Mouse (Mus musculus) kidney, postnatal 0 days (tissue): ENCODE measurements around the gene Kif26a. TPM values are rescaled to one million over a fixed set of nuclear protein-coding genes. Genes with fewer than 3 reads are reported as not detected.

Source experiments
- ATAC-seq: fragments of 200-750 bp; cut with Nextera tagmentation; replicated peaks from 2 replicates; pipeline ENCODE4 v1.8.0; 2017; ENCODE audit warnings: low read depth, moderate number of reproducible peaks, moderate TSS enrichment, moderate library complexity; ENCODE audit not compliant: low FRiP score
- DNase-seq: peaks from one replicate; pipeline ENCODE4 v3.0.0-alpha.2; 2016; ENCODE audit warnings: low spot score
- H3K27ac ChIP-seq: fragments of 300-500 bp; sonication (generic); 2 replicates; pipeline ENCODE4 v1.5.1; 2014; ENCODE audit warnings: mild to moderate bottlenecking
- H3K27me3 ChIP-seq: fragments of 300-500 bp; sonication (generic); 2 replicates; pipeline ENCODE4 v1.6.1; 2014; ENCODE audit warnings: low read length, mixed read lengths; ENCODE audit not compliant: insufficient read depth
- H3K36me3 ChIP-seq: fragments of 300-500 bp; sonication (generic); 2 replicates; pipeline ENCODE4 v1.6.1; 2014; ENCODE audit warnings: low read length, mixed read lengths; ENCODE audit not compliant: insufficient read depth
- H3K4me1 ChIP-seq: fragments of 300-500 bp; sonication (generic); replicated peaks from 2 replicates; pipeline ENCODE4 v1.6.1; 2014; ENCODE audit warnings: antibody characterized with exemption, low read length, mixed read lengths; ENCODE audit not compliant: insufficient read depth
- H3K4me2 ChIP-seq: fragments of 300-500 bp; sonication (generic); 2 replicates; pipeline ENCODE4 v1.6.1; 2014; ENCODE audit warnings: mild to moderate bottlenecking, low read length, moderate library complexity, mixed read lengths
- H3K4me3 ChIP-seq: fragments of 300-500 bp; sonication (generic); replicated peaks from 2 replicates; pipeline ENCODE4 v1.5.1; 2014; ENCODE audit warnings: low read depth, low read length
- H3K9ac ChIP-seq: fragments of 300-500 bp; sonication (generic); 2 replicates; pipeline ENCODE4 v1.6.1; 2014; ENCODE audit warnings: low read depth, low read length
- H3K9me3 ChIP-seq: fragments of 300-500 bp; sonication (generic); replicated peaks from 2 replicates; pipeline ENCODE4 v1.6.1; 2016; ENCODE audit warnings: low read length, inconsistent platforms, mixed read lengths
- CTCF ChIP-seq: IDR thresholded peaks from 2 replicates; pipeline ENCODE4 v1.5.1; 2016; ENCODE audit warnings: antibody characterized with exemption, low read depth, mild to moderate bottlenecking, moderate library complexity
- WGBS: fragments of 180-500 bp; shearing (Covaris S2); extraction: QIAGEN DNeasy Blood & Tissue Kit; methylation state at CpG from one replicate; pipeline ENCODE4 v1.1.7; 2014; 5-methylcytosine and 5-hydroxymethylcytosine counted together
- polyA plus RNA-seq: library from polyadenylated mRNA; unstranded; fragments of >200 nt; fragmentation: Nextera tagmentation; extraction: Ambion mirVana; gene quantifications from 2 replicates; pipeline ENCODE4 v1.2.1, GENCODE M21; 2015

Gene Kif26a
- polyA plus RNA-seq, 1 experiment from 2014 or later: 2.2 TPM

DNA sequence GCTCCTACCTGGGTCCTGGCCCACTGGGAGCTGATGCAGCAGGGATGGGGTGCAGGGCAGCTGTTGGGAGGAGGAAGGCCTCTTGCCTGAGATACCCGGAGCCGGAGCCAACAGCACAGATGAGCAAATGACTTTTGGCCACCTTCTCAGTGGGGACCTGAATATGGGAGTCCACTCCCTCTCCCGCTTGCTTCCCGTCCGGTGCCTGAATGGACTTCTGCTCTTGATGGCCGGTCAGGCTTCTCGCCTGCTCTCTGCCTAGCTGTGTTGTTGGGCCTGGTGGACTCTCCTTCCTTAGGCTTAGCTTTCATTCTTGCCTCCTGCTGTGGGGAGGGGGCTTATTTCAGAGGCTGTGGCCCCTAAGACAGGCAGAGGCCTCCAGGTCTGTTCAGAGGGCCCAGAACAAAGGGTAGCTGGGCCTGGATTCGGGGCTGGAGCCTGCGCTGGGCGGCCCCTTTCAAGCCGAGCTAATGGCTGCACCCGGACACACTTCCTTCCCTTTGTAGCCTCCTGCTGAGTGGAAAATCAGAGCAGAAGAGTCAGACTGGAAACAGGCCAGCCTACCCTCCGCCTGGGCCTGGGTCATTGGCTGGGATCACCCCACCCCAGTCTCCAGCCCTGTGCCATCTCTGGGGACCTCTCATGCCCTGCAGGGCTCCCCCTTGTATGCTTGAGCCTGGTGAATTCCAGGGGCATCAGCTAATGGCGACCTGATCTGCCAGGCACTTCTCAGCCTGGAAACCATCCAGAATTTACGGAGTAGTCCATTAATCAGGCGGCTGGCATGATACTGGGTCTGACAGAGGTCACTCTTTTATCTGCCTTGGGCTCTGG, 9.4 kb downstream of the Kif26a start:
- 53% methylated on average over 16 of the region's 16 CpGs for WGBS
- TF ChIP-seq CTCF: no peak

DNA sequence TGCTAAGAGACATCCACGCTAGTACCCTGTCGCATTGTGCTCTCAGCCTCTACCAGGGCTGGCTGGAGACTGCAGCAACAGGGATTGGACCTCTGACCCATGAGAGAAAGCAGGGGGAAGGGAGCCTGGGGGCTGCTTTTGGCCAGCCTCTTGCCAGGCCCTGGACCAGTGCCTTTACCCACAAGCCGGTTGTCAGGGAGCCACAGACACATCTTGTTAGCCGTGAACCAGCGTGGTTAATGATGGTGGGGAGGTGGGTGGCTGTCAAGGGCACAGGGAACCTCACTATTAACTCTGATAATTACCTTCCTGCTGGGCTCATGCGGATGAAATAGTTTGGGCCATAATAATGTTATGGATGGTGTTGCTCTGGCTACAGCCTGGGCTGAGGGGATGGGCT, 10.8 kb downstream of the Kif26a start:
- Histone ChIP-seq H3K9me3 (no peaks in the 10 kb centered on the region), H3K4me2 (no peak overlapping the region), H3K4me3 (no peak overlapping the region), H3K27me3 (no peaks in the 10 kb centered on the region), H3K36me3 (no peaks in the 10 kb centered on the region), H3K27ac (no peak overlapping the region), H3K4me1 (no peaks in the 10 kb centered on the region), H3K9ac (no peak overlapping the region)
- 88% methylated on average over 6 of the region's 6 CpGs for WGBS
- no peak for ATAC-seq
- no peak for TF ChIP-seq CTCF
- DNase-seq: no peak

More for the DNA sequence above, 9.4 kb downstream of the Kif26a start:
- Histone ChIP-seq H3K4me2 (no peak overlapping the region), H3K4me3 (no peak overlapping the region), H3K9ac (no peak overlapping the region), H3K27ac (peak overlapping the region; percentile 79), H3K36me3 (no peaks in the 10 kb centered on the region), H3K4me1 (no peaks in the 10 kb centered on the region), H3K9me3 (no peaks in the 10 kb centered on the region), H3K27me3 (no peaks in the 10 kb centered on the region)
- ATAC-seq (no peak), DNase-seq (peak; percentile 38)

GRCm38 (mm10) chr12:112158246-112158645, 12.2 kb downstream of the Kif26a start:
- no peak for DNase-seq
- no peaks in the 10 kb centered on the region for H3K36me3 ChIP-seq
- no peak overlapping the region for H3K4me3 ChIP-seq
- H3K27me3 ChIP-seq: no peaks in the 10 kb centered on the region
- no peaks in the 10 kb centered on the region for H3K4me1 ChIP-seq
- H3K4me2 ChIP-seq: no peak overlapping the region
- H3K9ac ChIP-seq: no peak overlapping the region
- H3K9me3 ChIP-seq: no peaks in the 10 kb centered on the region
- H3K27ac ChIP-seq: no peak overlapping the region
- TF ChIP-seq CTCF: no peak
- WGBS: 49% methylated on average over 8 of the region's 8 CpGs
- ATAC-seq: peak; percentile 47

DNA sequence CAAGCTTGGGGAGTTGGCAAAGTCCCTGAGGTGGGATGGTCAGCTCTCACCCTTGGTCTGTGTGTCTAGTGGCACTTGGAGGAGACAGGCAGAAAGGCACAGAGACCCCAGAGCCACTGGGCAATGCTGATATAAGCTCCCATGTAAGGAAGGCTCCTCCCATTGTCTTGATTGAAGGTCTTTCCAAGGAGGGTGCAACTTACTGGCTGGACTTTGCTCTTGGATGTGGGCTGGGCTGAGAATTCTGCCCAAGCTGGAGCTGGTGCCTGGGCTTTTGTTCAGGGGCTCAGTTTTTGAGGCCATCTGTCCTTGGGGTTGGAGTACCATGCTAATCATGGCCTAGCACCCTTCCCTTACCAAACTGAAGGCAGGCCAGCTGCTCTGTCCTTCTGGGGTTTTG, 12.8 kb downstream of the Kif26a start:
- Histone ChIP-seq H3K27me3 (no peaks in the 10 kb centered on the region), H3K9ac (no peak overlapping the region), H3K4me1 (no peaks in the 10 kb centered on the region), H3K36me3 (no peaks in the 10 kb centered on the region), H3K27ac (no peak overlapping the region), H3K9me3 (no peaks in the 10 kb centered on the region), H3K4me2 (no peak overlapping the region), H3K4me3 (no peak overlapping the region)
- DNase-seq (no peak), ATAC-seq (no peak)
- TF ChIP-seq CTCF: no peak

- Histone ChIP-seq H3K27ac (no peak overlapping the region), H3K36me3 (no peaks in the 10 kb centered on the region), H3K9ac (no peak overlapping the region), H3K4me1 (0 out of 2 replicates have a peak, but pooled peaks cover 7% of the 10 kb centered on the region), H3K27me3 (no peaks in the 10 kb centered on the region), H3K9me3 (no peaks in the 10 kb centered on the region), H3K4me2 (no peak overlapping the region), H3K4me3 (no peak overlapping the region)
- no peak for DNase-seq
- WGBS: 55% methylated on average over 16 of the region's 16 CpGs
- ATAC-seq: no peak
- TF ChIP-seq CTCF: no peak
Measured at GRCm38 (mm10) chr12:112163981-112164839, 18.2 kb downstream of the Kif26a start.

DNA sequence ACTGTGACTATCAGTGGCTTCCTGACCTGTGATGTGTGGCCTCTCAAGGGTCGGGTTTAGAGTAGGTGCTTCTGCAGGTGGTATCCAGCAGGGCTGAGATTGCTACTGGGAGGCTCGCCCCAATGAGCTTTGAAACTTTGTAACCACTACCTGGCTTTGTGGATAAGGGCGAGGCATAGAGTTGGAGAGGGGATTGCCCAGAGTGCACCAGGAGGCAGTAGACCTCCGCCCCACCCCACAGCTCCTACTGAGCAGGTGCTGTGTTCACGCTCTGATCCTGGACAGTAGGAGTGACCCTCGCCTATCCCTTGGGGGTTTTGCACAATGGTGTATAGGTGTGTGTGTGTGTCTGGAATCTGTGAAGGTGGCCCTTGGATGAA, 18.8 kb downstream of the Kif26a start:
- no peak overlapping the region for H3K4me3 ChIP-seq
- 0 out of 2 replicates have a peak, but pooled peaks cover 7% of the 10 kb centered on the region for H3K4me1 ChIP-seq
- H3K36me3 ChIP-seq: no peaks in the 10 kb centered on the region
- DNase-seq: no peak
- ATAC-seq: no peak; the same call in 1 of the 2 replicates
- no peak overlapping the region for H3K4me2 ChIP-seq
- no peak overlapping the region for H3K27ac ChIP-seq
- no peak for TF ChIP-seq CTCF
- 74% methylated on average over 6 of the region's 6 CpGs for WGBS
- H3K27me3 ChIP-seq: no peaks in the 10 kb centered on the region
- H3K9ac ChIP-seq: no peak overlapping the region
- H3K9me3 ChIP-seq: no peaks in the 10 kb centered on the region
